Mouse (Mus musculus) spleen, adult 12 weeks (tissue): ENCODE measurements around the gene B3galt1.

Source experiments
- DNase-seq: peaks from one replicate; pipeline ENCODE4 v3.0.0; 2022; ENCODE audit warnings: low spot score

B3galt1 gene

GRCm38 (mm10) chr2:68053243-68053642 lies 487.6 kb downstream of the B3galt1 start:
- DNase-seq: no peak

GRCm38 (mm10) chr2:68061341-68061740 lies 495.7 kb downstream of the B3galt1 start:
- no peak for DNase-seq

DNA sequence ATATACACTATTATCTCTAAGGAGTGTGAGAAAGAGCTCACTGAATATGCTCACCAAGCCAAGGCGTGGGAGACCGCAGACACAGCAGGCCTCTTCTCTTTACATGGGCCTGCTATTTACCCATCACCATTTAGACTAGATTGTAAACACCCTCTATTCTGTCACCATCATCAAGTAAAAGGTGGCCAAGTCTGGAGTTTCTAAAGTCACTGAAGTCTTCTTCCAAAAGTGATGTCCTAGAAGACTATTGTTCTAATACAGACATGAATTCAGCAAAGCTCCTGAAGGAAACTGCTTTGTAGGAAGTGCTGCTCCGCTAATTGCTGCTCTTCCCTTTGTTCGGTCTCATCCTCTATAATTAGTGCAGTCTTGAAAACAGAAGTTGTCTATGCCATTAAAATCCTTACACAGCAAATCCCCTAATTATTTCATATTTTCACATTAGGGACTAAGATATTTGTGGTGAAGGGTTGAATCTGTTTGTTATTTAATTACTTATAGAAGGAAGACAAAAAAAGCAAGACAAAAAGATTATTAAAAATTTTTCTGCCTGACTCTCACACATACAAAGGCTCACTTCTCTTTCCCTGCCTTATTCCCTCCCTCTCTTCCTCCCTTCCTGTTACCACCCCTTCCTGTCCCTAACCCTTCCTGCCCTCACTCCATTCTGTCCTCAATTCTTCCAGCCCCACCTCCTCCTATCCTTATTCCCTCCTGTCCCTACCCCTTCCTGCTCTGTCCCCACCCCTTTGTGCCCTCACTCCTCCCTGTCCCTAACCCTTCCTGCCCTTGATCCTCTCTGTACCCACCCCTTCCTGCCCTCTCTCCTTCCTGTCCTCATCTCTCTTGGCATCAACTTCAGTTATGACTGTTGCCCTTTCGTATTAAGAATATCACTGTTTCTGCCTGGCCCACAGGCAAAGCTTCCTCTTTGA lies 514.0 kb downstream of the B3galt1 start:
- no peak for DNase-seq

DNA sequence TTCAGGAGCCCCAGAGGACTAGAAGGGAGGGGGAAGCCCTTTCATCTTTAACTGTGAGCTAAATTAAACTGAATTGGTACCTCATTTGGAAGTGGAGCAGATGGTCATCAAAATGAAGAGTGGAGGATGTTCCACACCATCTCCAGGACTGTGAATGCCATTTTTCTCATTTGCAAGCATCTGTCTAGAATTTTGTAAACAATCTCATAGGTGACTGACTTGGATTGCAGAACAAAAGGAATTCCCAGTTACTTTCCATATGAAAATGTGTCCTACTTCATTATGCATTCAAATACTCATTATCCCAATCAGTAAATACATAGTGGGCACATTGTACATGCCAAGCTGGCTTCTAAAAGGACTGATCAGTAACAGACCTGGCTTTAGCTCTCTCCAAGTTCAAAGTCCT lies 515.2 kb downstream of the B3galt1 start:
- DNase-seq: no peak

GRCm38 (mm10) chr2:68084483-68084882 lies 518.8 kb downstream of the B3galt1 start:
- DNase-seq: no peak

GRCm38 (mm10) chr2:68086101-68086500 lies 520.4 kb downstream of the B3galt1 start:
- DNase-seq: no peak

DNA sequence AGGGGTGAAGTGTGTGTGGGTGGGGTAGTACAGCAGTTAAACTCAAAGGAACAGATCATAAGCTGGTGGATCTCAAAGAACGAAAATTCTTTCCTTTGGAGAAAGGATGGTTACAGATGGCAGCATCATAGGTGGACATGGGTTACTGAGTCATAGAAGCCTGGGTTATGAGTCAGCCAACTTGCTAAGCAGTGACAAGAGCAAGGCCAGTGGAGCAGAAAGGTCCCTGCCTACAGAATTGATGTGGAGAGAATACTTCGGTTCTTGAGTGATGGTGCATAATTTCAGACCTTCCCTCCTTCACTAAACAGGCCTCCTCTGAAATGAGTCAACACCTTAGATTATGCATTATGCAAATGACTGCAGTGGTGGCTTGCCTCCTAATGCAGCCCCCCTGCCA lies 525.9 kb downstream of the B3galt1 start:
- DNase-seq: no peak

DNA sequence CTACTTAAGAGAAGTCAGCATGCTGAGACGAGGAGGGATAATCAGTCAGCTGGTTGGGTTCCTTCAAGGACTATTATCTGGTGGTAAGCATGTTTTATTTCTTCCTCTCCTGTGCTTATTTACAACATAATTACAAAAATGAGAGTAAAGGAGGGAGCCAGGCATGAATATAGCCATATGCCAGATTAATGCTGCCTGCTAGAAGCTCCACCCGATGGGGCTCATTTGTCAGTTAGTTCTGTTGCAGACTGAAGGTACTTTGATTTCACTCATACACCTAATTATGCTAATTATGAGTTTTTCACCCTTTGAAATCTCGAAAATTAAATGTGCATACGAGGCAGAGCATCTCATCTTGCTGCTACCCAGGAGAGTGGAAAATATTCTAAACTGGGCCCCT lies 539.0 kb downstream of the B3galt1 start:
- no peak for DNase-seq

DNA sequence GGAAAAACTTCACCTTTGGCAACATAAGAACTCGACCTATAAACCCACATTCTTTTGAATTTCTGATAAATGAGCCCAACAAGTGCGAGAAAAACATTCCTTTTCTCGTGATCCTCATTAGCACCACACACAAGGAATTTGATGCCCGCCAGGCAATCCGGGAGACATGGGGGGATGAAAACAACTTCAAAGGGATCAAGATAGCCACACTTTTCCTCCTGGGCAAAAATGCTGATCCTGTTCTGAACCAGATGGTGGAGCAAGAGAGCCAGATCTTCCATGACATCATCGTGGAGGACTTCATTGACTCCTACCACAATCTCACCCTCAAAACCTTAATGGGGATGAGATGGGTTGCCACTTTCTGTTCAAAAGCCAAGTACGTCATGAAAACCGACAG lies 552.4 kb downstream of the B3galt1 start:
- no peak for DNase-seq

DNA sequence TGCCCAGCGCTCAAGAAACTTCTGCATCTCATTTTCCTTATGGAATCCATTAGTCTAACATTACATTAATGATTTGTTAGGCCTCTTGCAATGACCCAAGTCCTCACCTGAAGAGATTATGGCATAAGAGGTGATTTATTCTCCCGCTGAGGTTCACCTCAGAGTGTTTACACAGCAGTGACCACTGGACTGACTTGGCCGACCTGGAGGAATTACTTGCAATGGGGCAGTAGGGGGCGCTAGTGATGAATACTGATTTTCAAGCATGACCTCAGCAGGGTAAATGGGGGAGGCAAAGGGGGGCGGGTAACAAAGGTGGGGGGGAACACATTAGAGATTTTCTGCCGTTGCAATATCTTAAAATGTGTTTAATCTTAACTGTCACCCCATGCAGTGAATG lies 559.1 kb downstream of the B3galt1 start:
- no peak for DNase-seq

GRCm38 (mm10) chr2:68141094-68141493 lies 575.4 kb downstream of the B3galt1 start:
- no peak for DNase-seq

- DNase-seq: no peak
Observed at GRCm38 (mm10) chr2:68143292-68143691, 577.6 kb downstream of the B3galt1 start.

GRCm38 (mm10) chr2:68159751-68160150 lies 594.1 kb downstream of the B3galt1 start:
- no peak for DNase-seq

- DNase-seq: no peak
Observed at GRCm38 (mm10) chr2:68160566-68160965, 594.9 kb downstream of the B3galt1 start.

GRCm38 (mm10) chr2:68162012-68162411 lies 596.3 kb downstream of the B3galt1 start:
- no peak for DNase-seq

DNA sequence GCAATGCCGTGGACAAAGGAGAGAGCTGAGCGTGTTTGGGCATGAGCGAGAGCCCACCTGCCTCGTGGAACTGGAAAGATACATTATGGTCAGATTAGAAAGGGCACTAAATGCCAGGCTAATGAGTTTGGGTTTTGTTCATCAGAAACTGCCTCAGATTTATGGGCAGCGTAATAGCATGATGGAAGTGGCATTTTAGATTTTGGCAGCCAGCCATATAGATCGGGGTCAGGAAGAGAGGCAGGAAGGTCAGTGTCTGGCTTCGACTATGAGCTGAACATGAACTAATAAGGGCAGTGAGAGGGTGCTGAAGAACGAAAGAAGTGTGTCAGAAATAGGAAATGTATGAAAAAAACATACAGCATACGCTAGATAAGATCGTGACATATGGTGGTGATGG lies 605.6 kb downstream of the B3galt1 start:
- DNase-seq: no peak
